Mouse (Mus musculus) mature B cell (primary cell): ENCODE results near the gene AI837181.

ENCODE experiments used
- in situ Hi-C: fragments of 300-500 bp; cut with MboI; formaldehyde crosslinking; loops from 2 replicates; pipeline ENCODE4 v1.14.3; 2019

Gene AI837181

GRCm38 (mm10) chr19:5472857-5473256, 47.9 kb downstream of the AI837181 start:
- in situ Hi-C loops: no loop called here

- in situ Hi-C loops: no loop called here
These were observed 48.8 kb downstream of the AI837181 start, which contains the start of gene Efemp2 for GRCm38 (mm10) chr19:5473720-5474119. Efemp2 (plus strand) TSS chr19:5473954.

- in situ Hi-C loops: no loop called here
These were observed 49.5 kb downstream of the AI837181 start for GRCm38 (mm10) chr19:5474281-5475068.

- in situ Hi-C loops: no loop called here
These were observed 50.2 kb downstream of the AI837181 start for GRCm38 (mm10) chr19:5475069-5475714.
